Mouse (Mus musculus): Measurements from ENCODE around the gene Asprv1. TPM values are rescaled to one million over a fixed set of nuclear protein-coding genes. Genes with fewer than 3 reads are reported as not detected.
A peak's percentile ranks its signal among the peaks of the same experiment; 100 is the strongest.

The Asprv1 gene
- 1 to 10 TPM; 1.8 to 2.5 TPM for total RNA-seq (2021)
- long read RNA-seq, experiment 1, partial matches to known transcripts = 0 of 2 reads
- long read RNA-seq, experiment 1, other reads (novel, unspliced or antisense) = 0 of 2 reads
- long read RNA-seq, experiment 2 = 0 reads

DNA sequence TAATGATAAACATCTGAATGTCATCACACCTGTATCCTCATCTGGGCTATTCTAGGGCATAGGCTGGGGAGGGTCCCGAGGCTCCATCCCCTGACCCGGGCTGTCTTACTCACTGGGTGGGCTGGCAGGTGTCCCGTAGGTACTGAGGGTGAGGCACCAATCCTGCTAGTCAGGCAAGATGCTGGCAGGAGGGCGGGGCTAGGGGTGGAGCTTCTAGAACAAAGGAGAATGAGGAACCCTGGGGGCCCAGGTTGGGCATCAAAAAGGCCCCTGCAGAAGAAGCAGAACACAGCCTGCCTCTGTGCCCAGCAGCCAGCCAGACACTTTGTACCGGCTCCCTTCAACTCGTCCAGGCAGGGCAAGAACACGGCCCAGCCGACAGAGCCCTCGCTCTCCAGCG is at the start of gene Asprv1:
TSS of gene Asprv1 (plus strand) at position 219 of the 400 bp plus-strand sequence.
- TF ChIP-seq CTCF (IDR thresholded peaks at IDR 0.05) = no peak
- intact Hi-C loops (cut with DNase I) = no loop called here

DNA sequence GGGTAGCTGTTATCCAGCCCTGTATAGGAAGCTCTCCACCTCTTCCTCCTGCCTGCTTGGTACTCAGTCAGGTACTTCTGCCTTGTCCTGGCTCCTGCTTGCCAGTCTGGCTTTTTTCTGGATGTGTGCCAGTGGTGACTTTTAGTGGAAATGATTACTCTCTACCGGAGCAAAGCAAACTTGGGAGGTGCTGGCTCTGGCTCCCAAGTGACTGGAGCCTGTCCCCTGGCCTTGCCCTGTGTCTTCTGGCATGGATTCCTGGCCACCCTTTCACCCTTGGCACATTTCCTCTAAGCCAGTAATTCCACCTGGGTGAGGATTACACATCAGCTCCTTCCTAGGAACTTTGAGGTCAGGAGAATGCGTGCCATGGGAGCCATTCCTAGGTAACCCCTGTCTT is 49.6 kb upstream of the Asprv1 start:
- H3K4me3 ChIP-seq = no peak overlapping the region
- no peak for TF ChIP-seq CTCF (IDR thresholded peaks at IDR 0.05)
- intact Hi-C loops (cut with DNase I) = no loop called here
- no peak overlapping the region for H3K27ac ChIP-seq
- no peak for DNase-seq (ENCODE audit: extremely low spot score in 1 of 2, low spot score in 2 of 2)

More for the DNA sequence above, at the start of gene Asprv1:
- Histone ChIP-seq H3K27ac (no peak within 1 kb of the TSS), H3K4me3 (no peak within 1 kb of the TSS)
- DNase-seq (ENCODE audit: extremely low spot score in 1 of 2, low spot score in 2 of 2) = no peak

DNA sequence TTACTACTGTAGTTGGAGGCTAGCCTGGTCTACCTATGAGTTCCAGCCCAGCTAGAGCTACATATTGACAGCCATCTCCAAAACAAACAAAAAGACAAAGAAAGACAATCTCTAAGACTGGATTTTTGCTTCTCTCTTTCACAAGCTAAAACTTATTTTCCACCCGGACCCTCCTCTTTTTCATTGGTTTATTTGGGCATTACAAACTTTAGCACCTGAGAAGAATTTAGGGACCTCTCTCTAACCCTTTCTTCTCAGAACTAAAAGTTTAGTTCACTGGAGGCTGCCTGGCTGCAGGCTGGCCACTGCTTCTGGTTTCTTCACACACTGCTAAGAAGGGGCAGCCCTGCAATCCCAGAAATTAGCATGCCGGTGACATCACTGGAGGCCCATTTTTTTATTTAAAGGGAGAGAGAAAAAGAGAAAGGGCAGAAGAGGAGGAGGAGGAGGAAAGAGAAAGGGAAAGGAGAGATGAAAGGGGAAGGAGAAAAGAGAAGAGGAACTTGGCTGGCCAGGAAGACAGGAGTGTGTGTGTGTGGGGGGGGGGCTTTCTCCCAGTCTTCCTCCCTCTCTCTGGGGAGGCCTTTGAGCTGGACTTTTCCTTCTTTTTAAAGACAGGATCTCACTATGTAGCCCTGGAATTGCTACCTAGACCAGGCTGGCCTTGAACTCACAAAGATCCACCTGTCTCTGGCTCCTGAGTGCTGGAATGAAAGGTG is 48.7 kb upstream of the Asprv1 start:
- Histone ChIP-seq H3K27ac (peak overlapping the region; percentile 10; the same call in 1 of the 2 replicates), H3K4me3 (no peak overlapping the region)
- intact Hi-C loops (cut with DNase I) = no loop called here
- no peak for TF ChIP-seq CTCF (IDR thresholded peaks at IDR 0.05)
- no peak for DNase-seq (ENCODE audit: extremely low spot score in 1 of 2, low spot score in 2 of 2)

DNA sequence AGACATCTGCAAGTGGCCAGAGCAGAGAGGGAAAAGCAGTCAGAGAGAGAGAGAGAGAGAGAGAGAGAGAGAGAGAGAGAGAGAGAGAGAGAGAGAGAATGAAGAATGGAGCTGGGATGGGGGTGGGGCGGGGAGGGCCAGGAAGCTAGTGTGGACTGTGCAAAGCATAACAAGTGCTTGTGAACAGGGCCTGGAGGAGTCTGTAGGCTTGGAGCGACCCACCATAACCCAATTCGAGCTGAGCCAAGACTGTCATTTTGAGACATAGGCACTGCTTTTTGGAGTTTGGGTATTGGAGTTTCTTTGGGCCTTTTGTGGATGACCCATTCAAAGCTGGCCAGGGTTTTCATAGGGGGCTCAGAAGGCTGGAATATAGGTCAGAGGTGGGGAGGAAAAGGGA is 48.0 kb upstream of the Asprv1 start:
- intact Hi-C loops (cut with DNase I) = no loop called here
- TF ChIP-seq CTCF (IDR thresholded peaks at IDR 0.05) = no peak
- DNase-seq (ENCODE audit: extremely low spot score in 1 of 2, low spot score in 2 of 2) = no peak
- Histone ChIP-seq H3K27ac (no peak overlapping the region), H3K4me3 (no peak overlapping the region)

DNA sequence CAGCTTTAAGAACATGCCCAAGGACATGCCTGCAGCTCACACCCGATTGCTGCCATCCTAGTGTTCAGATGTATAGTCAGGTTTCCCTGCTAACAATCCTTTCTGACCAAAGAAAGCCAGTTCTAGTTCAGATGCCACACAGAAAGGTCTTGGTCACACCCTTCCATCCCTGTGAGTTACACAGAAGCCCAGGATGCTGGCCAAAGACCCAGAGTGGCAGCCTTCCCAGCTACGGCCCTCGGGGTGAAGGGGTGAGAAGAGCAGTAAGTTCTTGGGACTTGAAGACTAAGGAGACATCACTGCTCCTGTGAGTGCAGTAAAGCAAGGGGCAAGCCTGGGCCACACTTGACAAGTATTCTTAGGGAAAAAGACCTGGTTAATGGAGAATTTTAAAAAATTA is 44.8 kb upstream of the Asprv1 start:
- no peak for DNase-seq (ENCODE audit: extremely low spot score in 1 of 2, low spot score in 2 of 2)
- intact Hi-C loops (cut with DNase I) = no loop called here
- no peak for TF ChIP-seq CTCF (IDR thresholded peaks at IDR 0.05)

DNA sequence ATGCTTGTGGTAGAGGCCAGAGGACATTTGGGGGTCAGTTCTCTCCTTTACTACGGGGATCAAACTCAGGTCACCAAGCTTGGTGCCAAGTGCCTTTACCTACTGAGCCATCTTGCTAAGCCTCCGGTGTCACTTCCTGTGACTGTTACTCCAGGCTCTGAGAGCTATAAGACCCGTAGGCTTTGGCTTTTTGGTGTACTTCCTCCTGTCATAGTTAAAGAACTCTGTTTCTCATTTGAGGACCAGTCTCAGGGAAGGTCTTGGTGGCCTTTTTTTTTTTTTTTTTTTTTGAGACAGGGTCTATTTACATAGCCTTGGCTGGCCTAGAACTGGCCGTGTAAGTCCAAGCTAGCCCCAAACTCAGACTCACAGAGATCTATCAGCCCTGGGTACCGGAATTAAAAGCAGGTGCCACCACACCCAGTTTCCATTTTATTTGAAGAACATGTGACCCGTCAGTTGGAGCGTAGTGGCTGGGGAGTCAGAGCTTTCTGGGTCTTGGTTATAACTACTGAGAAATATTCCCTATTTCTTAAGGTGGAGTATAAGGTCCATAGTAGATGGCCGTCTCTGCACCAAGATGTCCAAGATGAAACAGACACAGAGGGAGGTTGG is 44.3 kb upstream of the Asprv1 start:
- H3K27ac ChIP-seq = peak overlapping the region; percentile 97
- intact Hi-C loops (cut with DNase I) = loop anchor here (2.0 kb wide), 3 partner anchors 41 to 111 kb away; partner anchors contain the start of gene Mxd1
- TF ChIP-seq CTCF (IDR thresholded peaks at IDR 0.05) = no peak
- H3K4me3 ChIP-seq = no peak overlapping the region
- no peak for DNase-seq (ENCODE audit: extremely low spot score in 1 of 2, low spot score in 2 of 2)

More for the DNA sequence above, 44.8 kb upstream of the Asprv1 start:
- peak overlapping the region; percentile 47; the same call in 1 of the 2 replicates for H3K27ac ChIP-seq
- no peak overlapping the region for H3K4me3 ChIP-seq

DNA sequence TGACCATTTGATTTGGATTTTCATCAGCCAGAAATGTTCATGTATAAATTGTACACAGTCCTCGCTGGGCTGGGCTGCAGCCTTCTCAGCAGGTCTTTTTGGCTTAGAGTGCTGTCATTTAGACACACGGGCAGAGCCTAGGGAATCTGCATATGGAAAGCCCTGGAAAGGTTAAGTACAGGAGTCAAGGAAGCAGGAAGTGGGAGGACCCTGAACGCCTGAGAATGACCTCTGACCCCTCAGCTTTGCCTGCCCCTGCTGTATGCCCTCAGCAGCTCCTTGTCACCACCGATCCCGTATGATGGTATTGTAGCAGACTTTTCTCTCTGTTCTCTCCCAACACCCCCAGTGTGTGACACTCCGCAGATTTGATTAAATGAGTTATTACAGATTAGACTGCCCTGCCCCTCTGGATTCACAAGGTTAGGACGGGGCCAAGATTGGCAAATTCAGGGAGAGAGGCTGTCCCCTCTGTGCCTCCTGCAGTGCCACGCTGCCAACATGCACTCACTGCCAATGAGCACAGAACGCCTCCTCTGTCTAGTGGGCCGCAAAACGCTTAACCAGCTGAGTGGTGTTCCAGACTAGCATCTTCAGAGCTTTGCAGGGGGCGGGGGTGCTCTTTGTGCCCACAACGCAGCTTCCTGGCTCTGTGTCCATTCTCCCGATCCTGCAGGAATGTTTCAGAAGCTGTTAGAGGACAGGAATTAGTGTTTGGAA is 43.5 kb upstream of the Asprv1 start:
- TF ChIP-seq CTCF (IDR thresholded peaks at IDR 0.05) = no peak; the same call in 1 of the 2 replicates
- peak; percentile 66 to 75 for DNase-seq (ENCODE audit: extremely low spot score in 1 of 2, low spot score in 2 of 2)
- peak overlapping the region; percentile 40 for H3K4me3 ChIP-seq
- peak overlapping the region; percentile 97 for H3K27ac ChIP-seq
- intact Hi-C loops (cut with DNase I) = loop anchor here (1.0 to 2.0 kb wide), 4 partner anchors 40 to 112 kb away; partner anchors contain the start of gene Mxd1

DNA sequence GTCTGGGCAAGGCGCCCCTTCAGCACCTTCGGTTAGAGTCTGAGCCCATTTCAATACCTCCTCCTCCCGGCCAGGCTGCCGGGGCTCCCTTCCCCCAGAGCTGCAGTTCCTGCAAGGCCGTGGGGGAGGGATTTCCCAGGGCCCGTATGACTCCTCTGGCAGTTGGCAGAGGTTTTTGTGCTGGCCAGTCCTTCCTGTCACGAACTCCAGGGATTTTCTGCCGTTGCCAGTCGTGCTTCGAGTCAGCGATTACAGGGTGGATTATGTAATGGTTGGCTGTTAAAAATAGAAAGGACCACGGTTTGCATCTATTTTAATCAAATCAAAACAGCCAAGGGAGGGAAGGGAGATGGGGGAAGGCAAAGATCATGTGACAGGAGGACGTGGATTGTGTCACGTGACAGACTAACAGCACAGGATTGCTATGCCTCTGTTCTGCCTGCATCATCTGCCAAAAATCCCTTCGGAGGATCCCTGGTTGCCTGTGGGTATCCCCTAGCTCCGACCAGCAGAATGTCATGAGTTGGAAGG is 42.8 kb upstream of the Asprv1 start:
- TF ChIP-seq CTCF (IDR thresholded peaks at IDR 0.05) = no peak
- peak; percentile 83 to 85 for DNase-seq (ENCODE audit: extremely low spot score in 1 of 2, low spot score in 2 of 2)
- intact Hi-C loops (cut with DNase I) = loop anchor here (1.0 to 2.0 kb wide), 4 partner anchors 40 to 112 kb away; partner anchors contain the start of gene Mxd1
- Histone ChIP-seq H3K4me3 (peak overlapping the region; percentile 40), H3K27ac (peak overlapping the region; percentile 97)

DNA sequence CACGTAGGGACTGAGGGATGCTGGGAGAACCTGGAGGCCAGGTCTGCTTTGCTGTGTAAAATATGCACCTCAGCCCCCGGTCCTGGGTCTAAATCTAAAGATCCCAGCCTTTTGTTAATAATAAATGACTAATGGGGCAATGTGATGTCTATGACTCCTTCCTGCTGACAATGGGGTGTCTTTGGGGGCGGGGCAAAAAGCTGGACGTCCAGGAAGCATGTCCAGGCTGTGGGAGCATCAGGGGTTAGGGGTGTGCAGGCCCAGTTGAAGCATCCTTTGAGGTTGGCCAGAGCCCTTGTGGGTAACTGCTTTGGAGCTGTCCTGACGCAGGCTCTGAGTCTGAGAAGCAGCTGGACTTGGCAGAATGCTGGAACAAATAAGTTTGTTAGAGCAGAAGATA is 41.9 kb upstream of the Asprv1 start:
- Histone ChIP-seq H3K4me3 (no peak overlapping the region), H3K27ac (peak overlapping the region; percentile 97)
- intact Hi-C loops (cut with DNase I) = no loop called here
- DNase-seq (ENCODE audit: extremely low spot score in 1 of 2, low spot score in 2 of 2) = no peak
- TF ChIP-seq CTCF (IDR thresholded peaks at IDR 0.05) = no peak

DNA sequence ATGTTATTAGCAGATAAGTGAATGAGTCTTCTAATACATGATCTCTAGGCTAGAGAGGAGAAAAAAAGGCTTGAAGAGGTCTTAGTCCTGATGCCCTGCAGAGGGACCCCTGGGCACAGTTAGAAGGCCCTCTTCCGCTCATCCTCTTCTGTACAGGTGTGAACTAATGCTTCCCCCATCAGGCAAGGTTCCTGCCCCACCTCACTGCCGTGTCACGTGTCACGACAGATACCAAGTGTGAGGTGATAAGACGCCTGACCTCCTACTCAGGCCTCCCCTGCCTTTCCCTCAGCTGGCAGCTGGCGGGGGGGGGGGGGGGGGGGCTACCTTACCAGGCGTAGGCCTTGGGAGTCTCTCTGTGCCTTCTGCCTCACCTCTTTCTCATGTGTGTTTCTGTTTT is 39.5 kb upstream of the Asprv1 start:
- H3K4me3 ChIP-seq = no peak overlapping the region
- no peak overlapping the region for H3K27ac ChIP-seq
- no peak for TF ChIP-seq CTCF (IDR thresholded peaks at IDR 0.05)
- no peak for DNase-seq (ENCODE audit: extremely low spot score in 1 of 2, low spot score in 2 of 2)
- intact Hi-C loops (cut with DNase I) = no loop called here

DNA sequence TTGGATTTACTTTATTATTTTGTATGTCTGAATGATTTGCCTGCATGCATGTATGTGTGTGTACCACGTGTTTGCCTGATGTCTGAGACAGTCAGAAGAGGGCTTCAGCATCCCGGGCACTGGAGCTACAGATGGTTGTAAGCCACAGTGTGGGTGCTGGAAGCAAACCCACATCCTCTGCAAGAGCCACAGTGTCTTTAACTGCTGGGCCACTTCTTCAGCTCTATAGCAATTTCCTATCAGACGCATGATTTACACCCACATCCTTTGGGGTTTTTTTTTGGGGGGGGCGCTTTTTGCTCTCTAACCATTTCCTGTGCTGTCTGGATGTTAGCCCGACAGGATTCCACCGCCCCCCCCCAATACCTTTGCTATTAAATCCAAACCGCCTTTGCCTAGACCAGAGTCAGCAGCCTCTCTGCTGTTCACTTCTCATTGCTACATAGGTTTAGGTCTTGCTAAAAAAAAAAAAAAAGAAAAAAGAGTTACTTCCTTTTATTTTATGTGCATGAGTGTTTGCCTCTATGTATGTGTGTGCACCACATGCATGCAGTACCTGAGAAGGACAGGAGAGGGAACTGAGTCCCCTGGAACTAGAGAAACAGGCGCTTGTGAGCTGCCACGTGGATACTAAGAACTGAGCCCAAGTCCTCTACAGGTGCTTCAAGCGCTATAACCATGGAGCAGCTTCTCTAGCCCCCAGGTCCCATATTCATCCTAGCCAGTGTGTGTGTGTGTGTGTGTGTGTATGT is 34.6 kb upstream of the Asprv1 start:
- H3K4me3 ChIP-seq = no peak overlapping the region
- TF ChIP-seq CTCF (IDR thresholded peaks at IDR 0.05) = no peak; the same call in 1 of the 2 replicates
- DNase-seq (ENCODE audit: extremely low spot score in 1 of 2, low spot score in 2 of 2) = no peak
- intact Hi-C loops (cut with DNase I) = loop anchor here (5.0 kb wide), 1 partner anchor 36 kb away; no protein-coding TSS in a partner anchor
- no peak overlapping the region for H3K27ac ChIP-seq

Measured in left cerebral cortex, adult 2 months (tissue).